ENCODE assay signal across 20 mouse cellular contexts in the genomic region with DNA sequence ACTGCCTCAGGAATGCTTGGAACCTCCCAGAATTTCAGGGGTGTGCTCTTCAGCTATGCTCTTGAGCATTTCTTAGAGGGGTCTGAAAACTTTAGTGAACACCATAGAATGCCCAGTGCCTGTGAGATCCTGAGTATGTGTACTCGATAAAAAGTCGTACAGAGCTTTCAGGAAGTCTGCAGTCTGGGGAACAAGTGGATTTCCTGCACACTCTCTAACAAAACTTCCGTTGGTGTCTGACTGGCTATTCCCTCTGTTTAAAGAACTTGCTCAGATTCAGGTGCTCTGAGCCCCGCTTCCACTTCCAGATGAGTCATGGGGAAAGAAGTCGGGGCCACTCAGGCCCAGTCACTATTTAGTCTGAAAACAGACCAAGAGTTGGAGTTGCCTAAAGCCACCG.
A peak's percentile ranks its signal among the peaks of the same experiment; 100 is the strongest.
DNase-seq lines count a peak whose midpoint lies in the region; ATAC-seq and TF ChIP-seq lines count a peak whose summit lies in the region.
"Had no signal": no experiment of that assay in that cellular context is flagged by ENCODE, and none has a peak within 500 bp of the region (broad histone marks: within the 10 kb centered on the region; RNA-seq: fewer than 3 reads in every experiment).

No protein-coding gene starts in this region.

- H3K4me1 ChIP-seq in lung, embryonic 14.5 days (ENCODE audit: insufficient read depth), result no peaks in the 10 kb centered on the region
- no peaks in the 10 kb centered on the region; the same call in 1 of the 2 replicates for H3K4me1 ChIP-seq in lung, adult 2 months (ENCODE audit: control insufficient read depth, insufficient read depth, low read length)
- peaks cover 6% of the 10 kb centered on the region; the same call in 1 of the 2 replicates for H3K4me1 ChIP-seq in lung, embryonic 16.5 days (replicated peaks; ENCODE audit: control insufficient read depth, insufficient read depth, low read length)
- H3K4me1 ChIP-seq: embryonic facial prominence, embryonic 12.5 days; midbrain, embryonic 13.5 days had no signal

- H3K36me3 ChIP-seq in lung, embryonic 14.5 days (ENCODE audit: insufficient read depth), result no peaks in the 10 kb centered on the region
- no peaks in the 10 kb centered on the region for H3K36me3 ChIP-seq in lung, embryonic 16.5 days (ENCODE audit: control insufficient read depth, insufficient read depth, low read length)
- H3K36me3 ChIP-seq: embryonic facial prominence, embryonic 12.5 days; G1E; midbrain, embryonic 13.5 days had no signal

- H3K4me3 ChIP-seq in lung, embryonic 14.5 days (ENCODE audit: low read depth, low read length), result no peak overlapping the region
- no peak overlapping the region for H3K4me3 ChIP-seq in lung, adult 2 months (replicated peaks; ENCODE audit: extremely low read depth, low read depth, low read length)
- H3K4me3 ChIP-seq in lung, embryonic 16.5 days (ENCODE audit: low read length), result no peak overlapping the region
- H3K4me3 ChIP-seq: embryonic facial prominence, embryonic 12.5 days; midbrain, embryonic 13.5 days had no signal

- H3K27ac ChIP-seq in lung, embryonic 14.5 days (ENCODE audit: low read depth), result peak overlapping the region; percentile 56
- peak overlapping the region; percentile 58 for H3K27ac ChIP-seq in lung, embryonic 16.5 days (ENCODE audit: low read length)
- H3K27ac ChIP-seq: embryonic facial prominence, embryonic 12.5 days; hindbrain, postnatal 0 days; midbrain, embryonic 13.5 days had no signal

- DNase-seq in lung, embryonic 14.5 days, result peak; percentile 58
- DNase-seq in lung, adult 2 months, result no peak
- DNase-seq in yolk sac, embryonic 10.5 days (ENCODE audit: low spot score), result peak; percentile 21
- DNase-seq in kidney, postnatal 4 days, result no peak
- DNase-seq in MN1 (ENCODE audit: low spot score), result no peak
- DNase-seq: adrenal gland, adult 8-10 months; cerebellum, adult 11-12 months; heart, postnatal 36 days; kidney, adult 8-10 months; kidney, postnatal 25 days; liver; thymus, adult 18-20 months had no signal

- H3K27me3 ChIP-seq in lung, embryonic 14.5 days (ENCODE audit: insufficient read depth, low read length), result no peaks in the 10 kb centered on the region
- H3K27me3 ChIP-seq in lung, embryonic 16.5 days (ENCODE audit: control insufficient read depth, insufficient read depth, low read depth, low read length), result no peaks in the 10 kb centered on the region
- H3K27me3 ChIP-seq: embryonic facial prominence, embryonic 12.5 days; midbrain, embryonic 13.5 days had no signal

- no peaks in the 10 kb centered on the region for H3K9me3 ChIP-seq in lung, embryonic 14.5 days (ENCODE audit: low read depth, low read length)
- no peaks in the 10 kb centered on the region for H3K9me3 ChIP-seq in lung, embryonic 16.5 days (ENCODE audit: control insufficient read depth, low read length)
- H3K9me3 ChIP-seq: embryonic facial prominence, embryonic 12.5 days; G1E; midbrain, embryonic 13.5 days had no signal

- no peak for TF ChIP-seq POLR2A in lung, adult 2 months (IDR thresholded peaks at IDR 0.05; ENCODE audit: borderline replicate concordance, extremely low read depth, low read depth, low read length)

- 0 out of 2 replicates have a peak overlapping the region, but pooled peaks have one; percentile 3 for H3K4me2 ChIP-seq in lung, embryonic 14.5 days
- peak overlapping the region; percentile 10; the same call in 1 of the 2 replicates for H3K4me2 ChIP-seq in lung, embryonic 16.5 days (ENCODE audit: low read depth, low read length)
- H3K4me2 ChIP-seq: embryonic facial prominence, embryonic 12.5 days; midbrain, embryonic 13.5 days had no signal

- ATAC-seq in lung, embryonic 14.5 days (ENCODE audit: insufficient read depth), result peak; percentile 67
- peak; percentile 38; the same call in 1 of the 2 replicates for ATAC-seq in granulocyte monocyte progenitor cell, adult 5-6 weeks (replicated peaks; ENCODE audit: poor library complexity, severe bottlenecking)
- ATAC-seq in lung, embryonic 16.5 days (ENCODE audit: low read depth), result peak; percentile 71
- ATAC-seq: CD4-positive, CD25-positive, alpha-beta regulatory T cell, adult 4 months; forebrain, embryonic 16.5 days; hindbrain, postnatal 0 days; midbrain, embryonic 13.5 days had no signal

- 35% methylated on average over 6 of the region's 6 CpGs for WGBS in lung, embryonic 14.5 days
- WGBS in lung, adult 2 months, result 8% methylated on average over 6 of the region's 6 CpGs
- 32% methylated on average over 6 of the region's 6 CpGs for WGBS in lung, embryonic 16.5 days

- TF ChIP-seq CTCF in lung, embryonic 14.5 days (IDR thresholded peaks at IDR 0.05; ENCODE audit: low read depth), result no peak
- TF ChIP-seq CTCF in lung, adult 2 months (IDR thresholded peaks at IDR 0.05; ENCODE audit: insufficient read depth, low read length), result no peak

- H3K9ac ChIP-seq in lung, embryonic 14.5 days, result no peak overlapping the region
- no peak overlapping the region for H3K9ac ChIP-seq in lung, embryonic 16.5 days (ENCODE audit: low read length)
- H3K9ac ChIP-seq: embryonic facial prominence, embryonic 12.5 days; midbrain, embryonic 13.5 days had no signal

Comparison
In these comparisons a context has a peak if more than half of its experiments do, and no peak if none do; other contexts are left out.
1. DNase-seq: peak in lung, embryonic 14.5 days (single experiment) and yolk sac, embryonic 10.5 days (single experiment); none in lung, adult 2 months (single experiment), kidney, postnatal 4 days (0 of 2) and MN1 (single experiment).
2. Peak in every context shown above with its lines, with median percentiles within 50 percentile points of each other: ATAC-seq.